Mouse (Mus musculus) right cerebral cortex, adult 2 months (tissue): Measurements from ENCODE around the gene Etv5.

ENCODE experiments used
- DNase-seq, 2 experiments: peaks; one replicate each; pipeline ENCODE4 v3.0.0; 2021 to 2022; ENCODE audit warnings: low spot score in 2 of 2

Etv5 gene

DNA sequence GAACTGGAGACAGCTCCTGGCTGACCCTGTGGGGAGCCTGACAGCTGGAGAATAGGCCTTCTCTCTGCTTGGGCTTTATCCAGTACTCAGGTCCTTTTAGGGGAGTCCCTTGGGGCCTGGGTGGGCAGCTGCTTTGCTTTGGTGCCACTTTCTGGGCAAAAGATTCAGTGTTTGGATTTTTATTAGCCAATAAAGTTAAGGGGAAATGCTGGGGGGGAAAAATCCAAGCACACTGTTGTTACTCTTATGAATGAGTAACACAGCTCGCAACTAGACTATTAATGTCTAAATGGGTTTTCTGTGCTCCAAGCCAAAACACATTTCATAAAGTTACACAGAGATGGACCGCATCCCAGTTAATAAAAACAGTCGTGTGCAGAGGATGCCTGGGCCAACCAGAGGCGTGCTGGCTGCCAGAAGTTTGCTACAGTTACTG lies 98.3 kb downstream of the Etv5 start:
- DNase-seq, result no peak

DNA sequence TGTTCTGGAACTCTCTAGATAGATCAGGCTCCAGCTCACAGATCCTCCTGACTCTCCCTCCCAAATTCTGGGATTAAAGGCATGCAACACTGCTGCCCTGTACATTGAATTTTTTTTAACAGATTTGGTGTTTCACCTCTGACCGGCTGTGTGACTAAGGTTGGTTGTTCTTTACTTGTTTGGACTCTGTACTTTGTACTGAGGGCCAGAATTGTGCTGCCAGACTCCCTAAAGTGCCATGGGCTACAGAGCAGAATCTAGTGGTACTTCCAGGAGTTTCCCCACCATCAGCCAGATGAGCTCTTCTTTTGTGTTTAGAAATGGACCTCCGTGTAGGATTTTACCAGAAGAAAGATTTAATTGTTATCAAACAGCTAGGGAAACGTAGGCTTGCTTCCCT lies 103.7 kb downstream of the Etv5 start:
- DNase-seq, result no peak
